ENCODE assay signal across 20 mouse cellular contexts in genomic region chr15:8682871-8683270, GRCm38 (mm10). TPM values are rescaled to one million over a fixed set of nuclear protein-coding genes. Genes with fewer than 3 reads are reported as not detected.
DNase-seq lines count a peak whose midpoint lies in the region; TF ChIP-seq lines count a peak whose summit lies in the region.
"Had no signal": no experiment of that assay in that cellular context is flagged by ENCODE, and none has a peak within 500 bp of the region (broad histone marks: within the 10 kb centered on the region; RNA-seq: fewer than 3 reads in every experiment).

No protein-coding gene starts in this region.

- TF ChIP-seq EP300 in CH12.LX (IDR thresholded peaks at IDR 0.05; ENCODE audit: low read length): peak; percentile 19; the same call in 1 of the 2 replicates

- H3K9ac ChIP-seq in CH12.LX (ENCODE audit: insufficient read depth, low read depth): no peak overlapping the region
- H3K9ac ChIP-seq: embryonic facial prominence, embryonic 12.5 days; forebrain, embryonic 13.5 days; forebrain, embryonic 15.5 days; forebrain, postnatal 0 days had no signal

- TF ChIP-seq RAD21 in CH12.LX (IDR thresholded peaks at IDR 0.05; ENCODE audit: low read depth, low read length): no peak

- peak overlapping the region; percentile 53 for H3K27ac ChIP-seq in layer of hippocampus, adult 2 months
- no peak overlapping the region for H3K27ac ChIP-seq in CH12.LX (ENCODE audit: insufficient read depth, low read depth)
- H3K27ac ChIP-seq: embryonic facial prominence, embryonic 10.5 days; embryonic facial prominence, embryonic 12.5 days; forebrain, embryonic 13.5 days; forebrain, embryonic 15.5 days had no signal

- DNase-seq in adrenal gland, postnatal 10 days: peak; percentile 23
- no peak for DNase-seq in adrenal gland, postnatal 4 days (ENCODE audit: low spot score in 2 of 2)
- no peak for DNase-seq in layer of hippocampus, adult 2 months (ENCODE audit: low spot score in 2 of 2)
- no peak for DNase-seq in layer of hippocampus, postnatal 36 days
- DNase-seq in CH12.LX (ENCODE audit: extremely low read depth): no peak
- no peak for DNase-seq in right cerebral cortex, postnatal 25 days
- DNase-seq: adrenal gland, adult 8-10 months; adrenal gland, postnatal 25 days; B cell, adult 2 months; cerebellum, adult 11-12 months; cerebellum, adult 2 months; cerebellum, adult 9-10 months; cerebellum, postnatal 10 days; cerebellum, postnatal 25 days; forebrain, postnatal 0 days had no signal

- H3K9me3 ChIP-seq in CH12.LX (replicated peaks; ENCODE audit: low read length): no peaks in the 10 kb centered on the region
- H3K9me3 ChIP-seq: embryonic facial prominence, embryonic 10.5 days; embryonic facial prominence, embryonic 12.5 days; forebrain, embryonic 13.5 days; forebrain, embryonic 15.5 days had no signal

- in situ Hi-C loops in CH12.LX (cut with MboI; ENCODE audit: low pct_ligation_motif_present, low pct_unique_long_range_greater_than_20kb, low sequenced_read_pairs): no loop called here

- 0 out of 2 replicates have a peak, but pooled peaks cover 3% of the 10 kb centered on the region for H3K79me2 ChIP-seq in CH12.LX (replicated peaks; ENCODE audit: control insufficient read depth, extremely low read depth, insufficient read depth, poor library complexity, severe bottlenecking)

- H3K4me3 ChIP-seq in layer of hippocampus, adult 2 months: no peak overlapping the region
- no peak overlapping the region for H3K4me3 ChIP-seq in CH12.LX (replicated peaks in 1 of 3; ENCODE audit: low read depth in 2 of 3, low read length in 2 of 3, poor library complexity in 1 of 3)
- H3K4me3 ChIP-seq: embryonic facial prominence, embryonic 10.5 days; embryonic facial prominence, embryonic 12.5 days; forebrain, embryonic 13.5 days; forebrain, embryonic 15.5 days had no signal

- no peaks in the 10 kb centered on the region for H3K27me3 ChIP-seq in CH12.LX (replicated peaks)
- H3K27me3 ChIP-seq: embryonic facial prominence, embryonic 12.5 days; forebrain, embryonic 13.5 days; forebrain, embryonic 15.5 days had no signal

- TF ChIP-seq CTCF in layer of hippocampus, adult 2 months (conservative IDR thresholded peaks at IDR 0.05): no peak
- TF ChIP-seq CTCF in CH12.LX (conservative IDR thresholded peaks at IDR 0.05 in 1 of 2, IDR thresholded peaks at IDR 0.05 in 1 of 2; ENCODE audit: low read depth in 2 of 2, low read length in 2 of 2): no peak

- TF ChIP-seq POLR2A in CH12.LX (IDR thresholded peaks at IDR 0.05; ENCODE audit: low read depth, low read length): no peak

- H3K36me3 ChIP-seq in CH12.LX (replicated peaks in 1 of 2; ENCODE audit: control insufficient read depth in 1 of 2, insufficient read depth in 1 of 2, low read length in 1 of 2): peaks cover 0 to 12% of the 10 kb centered on the region in 2 experiments
- H3K36me3 ChIP-seq: embryonic facial prominence, embryonic 10.5 days; forebrain, embryonic 15.5 days had no signal

- peaks cover 14 to 38% of the 10 kb centered on the region in 2 experiments for H3K4me1 ChIP-seq in CH12.LX (ENCODE audit: control insufficient read depth in 1 of 2, insufficient read depth in 2 of 2)
- H3K4me1 ChIP-seq: forebrain, embryonic 13.5 days had no signal

- dilution Hi-C loops in CH12.LX (cut with MboI; ENCODE audit: extremely low pct_ligation_motif_present, extremely low pct_unique_long_range_greater_than_20kb, low sequenced_read_pairs): no loop called here

- peak overlapping the region; percentile 36; the same call in 1 of the 2 replicates for H3K4me2 ChIP-seq in CH12.LX (ENCODE audit: insufficient read depth, low read depth, poor library complexity, severe bottlenecking)
- H3K4me2 ChIP-seq: embryonic facial prominence, embryonic 12.5 days; forebrain, embryonic 13.5 days; forebrain, embryonic 15.5 days had no signal

TF ChIP-seq in CH12.LX, 34 proteins besides CTCF, POLR2A, EP300 and RAD21:
- TF ChIP-seq PAX5 (IDR thresholded peaks at IDR 0.05; ENCODE audit: low read length) (no peak), ZKSCAN1 (IDR thresholded peaks at IDR 0.05; ENCODE audit: borderline replicate concordance, low read depth, low read length) (no peak), NRF1 (IDR thresholded peaks at IDR 0.05; ENCODE audit: low read depth, low read length) (no peak), UBTF (IDR thresholded peaks at IDR 0.05; ENCODE audit: low read depth, low read length) (no peak), MAFK (IDR thresholded peaks at IDR 0.05; ENCODE audit: insufficient replicate concordance, low read length) (no peak), USF2 (conservative IDR thresholded peaks at IDR 0.05; ENCODE audit: low read depth, low read length) (no peak), GABPA (IDR thresholded peaks at IDR 0.05; ENCODE audit: insufficient replicate concordance, low read depth, low read length) (no peak), ZC3H11A (IDR thresholded peaks at IDR 0.05; ENCODE audit: low read depth, low read length) (no peak), ZNF384 (IDR thresholded peaks at IDR 0.05; ENCODE audit: low read depth, low read length) (no peak), KAT2A (IDR thresholded peaks at IDR 0.05; ENCODE audit: insufficient replicate concordance, low read length) (no peak), ELF1 (IDR thresholded peaks at IDR 0.05; ENCODE audit: low read depth, low read length) (no peak), HCFC1 (IDR thresholded peaks at IDR 0.05; ENCODE audit: low read depth, low read length) (no peak)

RNA-seq across cellular contexts. Expression of gene Slc1a3, which starts 27.7 kb away (rescaled TPM):
- total RNA-seq in adrenal gland, postnatal 10 days (2021): 10 to 100 TPM; 10.4 to 18.5 TPM
- total RNA-seq in adrenal gland, postnatal 4 days (2021): 10 to 100 TPM in 1 of 2 experiments, 1 to 10 TPM in 1; 8.1 to 11.4 TPM
- 100 to 1,000 TPM; 388 to 405 TPM for total RNA-seq in layer of hippocampus, adult 2 months (2021)
- total RNA-seq in layer of hippocampus, postnatal 36 days (2021): 100 to 1,000 TPM; 377 to 416 TPM
- total RNA-seq in CH12.LX (2012; rRNA removed) (9.9 and 12.6 TPM in 2 replicates), CH12.LX (2014; rRNA removed) (6.5 and 8.2 TPM in 2 replicates)
- polyA plus RNA-seq in CH12.LX (2012; ENCODE audit: insufficient read length, low read depth): 3.7 and 4.5 TPM in 2 replicates
- total RNA-seq: MEL had no signal

Comparison
In these comparisons a context has a peak if more than half of its experiments do, and no peak if none do; other contexts are left out.
1. RNA of gene Slc1a3, which starts 27.7 kb away (total RNA-seq): 377 to 416 TPM in layer of hippocampus, postnatal 36 days and 388 to 405 TPM in layer of hippocampus, adult 2 months; 10.4 to 18.5 TPM in adrenal gland, postnatal 10 days, 6.5 to 12.6 TPM in CH12.LX and 8.1 to 11.4 TPM in adrenal gland, postnatal 4 days; every median in the first group is over 10 times any median in the second.